Mouse (Mus musculus) hindbrain, embryonic 12.5 days (tissue): ENCODE results near the gene Meox1. TPM values are rescaled to one million over a fixed set of nuclear protein-coding genes. Genes with fewer than 3 reads are reported as not detected.

Experiments used
- ATAC-seq: fragments of 200-750 bp; cut with Nextera tagmentation; 2 replicates; pipeline ENCODE4 v1.8.0; 2017; ENCODE audit warnings: moderate TSS enrichment; ENCODE audit not compliant: low FRiP score
- H3K27ac ChIP-seq: fragments of 300-500 bp; sonication (generic); 2 replicates; pipeline ENCODE4 v1.5.1; 2016; ENCODE audit warnings: mild to moderate bottlenecking
- H3K27me3 ChIP-seq: fragments of 300-500 bp; sonication (generic); 2 replicates; pipeline ENCODE4 v1.6.1; 2016; ENCODE audit warnings: mild to moderate bottlenecking
- H3K36me3 ChIP-seq: fragments of 300-500 bp; sonication (generic); 2 replicates; pipeline ENCODE4 v1.6.1; 2016; ENCODE audit warnings: mild to moderate bottlenecking
- H3K4me1 ChIP-seq: fragments of 300-500 bp; sonication (generic); 2 replicates; pipeline ENCODE4 v1.6.1; 2016
- H3K4me2 ChIP-seq: fragments of 300-500 bp; sonication (generic); replicated peaks from 2 replicates; pipeline ENCODE4 v1.6.1; 2016; ENCODE audit warnings: mild to moderate bottlenecking
- H3K4me3 ChIP-seq: fragments of 300-500 bp; sonication (generic); 2 replicates; pipeline ENCODE4 v1.5.1; 2016; ENCODE audit warnings: mild to moderate bottlenecking
- H3K9ac ChIP-seq: fragments of 300-500 bp; sonication (generic); 2 replicates; pipeline ENCODE4 v1.6.1; 2016; ENCODE audit warnings: mild to moderate bottlenecking, moderate library complexity
- H3K9me3 ChIP-seq: fragments of 300-500 bp; sonication (generic); replicated peaks from 2 replicates; pipeline ENCODE4 v1.6.1; 2016; ENCODE audit warnings: mild to moderate bottlenecking
- WGBS: fragments of 180-500 bp; shearing (Covaris S2); methylation state at CpG from one replicate; pipeline ENCODE4 v1.1.7; 2016; 5-methylcytosine and 5-hydroxymethylcytosine counted together
- polyA plus RNA-seq: library from polyadenylated mRNA; unstranded; fragments of >200 nt; fragmentation: Nextera tagmentation; extraction: Ambion mirVana; gene quantifications from 2 replicates; pipeline ENCODE4 v1.2.1, GENCODE M21; 2016

Meox1 gene
- polyA plus RNA-seq, 1 experiment from 2014 or later, result 1.4 TPM

- ATAC-seq, result no peak
- Histone ChIP-seq H3K27ac (no peak overlapping the region), H3K4me1 (no peaks in the 10 kb centered on the region), H3K9me3 (no peaks in the 10 kb centered on the region), H3K4me2 (no peak overlapping the region), H3K27me3 (peaks cover 24% of the 10 kb centered on the region), H3K9ac (no peak overlapping the region), H3K36me3 (no peaks in the 10 kb centered on the region), H3K4me3 (no peak overlapping the region)
- 1% methylated on average over 6 of the region's 6 CpGs for WGBS
Measured at GRCm38 (mm10) chr11:101919660-101920059, 25.5 kb upstream of the Meox1 start.

GRCm38 (mm10) chr11:101918609-101919008, 24.4 kb upstream of the Meox1 start:
- peaks cover 20% of the 10 kb centered on the region for H3K27me3 ChIP-seq
- no peaks in the 10 kb centered on the region for H3K4me1 ChIP-seq
- no peak overlapping the region for H3K9ac ChIP-seq
- H3K36me3 ChIP-seq, result no peaks in the 10 kb centered on the region
- ATAC-seq, result no peak
- H3K4me2 ChIP-seq, result no peak overlapping the region
- no peaks in the 10 kb centered on the region for H3K9me3 ChIP-seq
- WGBS, result 69% methylated on average over 3 of the region's 3 CpGs
- H3K4me3 ChIP-seq, result no peak overlapping the region
- H3K27ac ChIP-seq, result no peak overlapping the region

DNA sequence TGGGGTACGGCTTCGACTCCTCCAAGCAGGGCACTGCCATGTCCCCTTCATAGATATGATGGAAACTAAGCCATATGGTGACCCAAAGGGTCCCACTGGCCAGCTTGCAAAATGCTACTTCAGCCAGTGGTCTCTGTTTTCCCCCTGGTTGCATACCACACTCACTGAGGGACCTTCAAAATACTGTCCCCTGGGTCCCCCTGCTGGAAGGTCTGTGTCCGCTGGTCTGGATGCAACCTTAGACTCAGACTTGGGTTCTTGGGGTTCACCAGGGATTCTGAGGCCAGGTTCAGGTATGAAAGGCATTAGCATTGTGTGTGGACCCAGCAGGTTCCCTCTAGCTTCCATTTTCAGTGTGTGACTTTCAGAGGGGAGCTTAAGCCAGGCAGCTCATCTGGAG, 22.6 kb upstream of the Meox1 start:
- Histone ChIP-seq H3K27ac (no peak overlapping the region), H3K4me1 (no peaks in the 10 kb centered on the region), H3K4me3 (no peak overlapping the region), H3K9me3 (no peaks in the 10 kb centered on the region), H3K36me3 (no peaks in the 10 kb centered on the region), H3K9ac (no peak overlapping the region), H3K4me2 (no peak overlapping the region), H3K27me3 (peaks cover 28% of the 10 kb centered on the region)
- ATAC-seq, result no peak
- 65% methylated on average over 3 of the region's 3 CpGs for WGBS

DNA sequence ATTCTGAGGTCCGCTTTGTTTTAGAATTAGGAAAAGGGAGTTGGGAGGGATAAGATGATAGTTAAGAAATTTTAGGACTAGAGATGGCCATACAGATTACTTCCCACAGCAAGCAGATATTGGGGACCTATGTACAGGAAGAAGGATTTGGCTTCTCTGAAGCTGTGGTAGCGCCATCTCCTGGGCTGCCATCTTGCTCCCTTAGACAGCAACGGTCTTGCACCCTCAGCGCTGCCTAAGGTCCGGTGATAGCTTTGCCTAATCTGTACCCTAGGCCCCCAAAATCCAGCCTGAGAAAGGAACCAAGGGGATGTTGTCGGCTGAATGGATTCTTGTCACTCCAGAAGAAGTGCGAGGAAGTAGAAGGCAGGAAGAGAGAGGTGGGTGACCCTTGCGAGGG, 19.4 kb upstream of the Meox1 start:
- no peaks in the 10 kb centered on the region for H3K4me1 ChIP-seq
- H3K27ac ChIP-seq, result no peak overlapping the region
- peaks cover 42% of the 10 kb centered on the region for H3K27me3 ChIP-seq
- no peak for ATAC-seq
- no peaks in the 10 kb centered on the region for H3K9me3 ChIP-seq
- no peaks in the 10 kb centered on the region for H3K36me3 ChIP-seq
- 66% methylated on average over 8 of the region's 8 CpGs for WGBS
- no peak overlapping the region for H3K4me2 ChIP-seq
- no peak overlapping the region for H3K9ac ChIP-seq
- no peak overlapping the region for H3K4me3 ChIP-seq

GRCm38 (mm10) chr11:101911855-101912579, 17.8 kb upstream of the Meox1 start:
- ATAC-seq, result no peak

DNA sequence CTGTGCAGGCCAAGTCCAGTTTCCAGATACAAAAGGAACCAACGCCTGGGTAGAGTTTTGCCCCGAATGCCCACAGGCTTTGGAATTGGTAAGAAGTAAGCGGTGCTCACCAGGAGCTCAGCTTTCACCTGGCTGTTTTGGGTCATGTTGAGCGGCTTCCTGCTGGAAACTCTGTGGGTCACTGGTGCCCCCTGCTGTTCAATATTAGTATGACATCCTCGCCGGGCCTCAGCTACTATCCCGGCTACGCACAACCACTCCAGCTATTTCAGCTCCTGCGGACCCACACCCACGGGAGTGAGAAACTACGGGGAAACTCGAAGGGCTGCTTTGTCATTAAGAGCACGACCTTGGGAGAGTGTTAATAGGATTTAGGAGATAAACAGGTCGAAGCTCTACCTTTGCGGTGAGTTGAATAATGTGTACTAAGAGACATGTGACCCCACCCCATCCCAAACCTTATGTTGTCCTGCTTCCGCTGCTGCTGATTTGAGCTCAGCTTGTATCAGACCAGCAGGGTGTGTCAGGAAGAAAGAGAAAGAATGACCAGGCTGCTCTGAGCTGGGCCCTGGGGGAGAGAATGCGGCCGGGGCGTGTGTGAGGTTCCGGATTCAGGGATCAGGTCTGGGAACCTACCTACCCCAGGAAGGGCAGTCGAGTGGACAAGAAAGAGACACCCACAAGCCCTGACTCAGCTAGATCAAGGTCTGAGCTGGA, 16.2 kb upstream of the Meox1 start:
- 25% methylated on average over 21 of the region's 21 CpGs for WGBS
- H3K27ac ChIP-seq, result no peak overlapping the region

More at GRCm38 (mm10) chr11:101911855-101912579, 17.8 kb upstream of the Meox1 start:
- no peak overlapping the region for H3K9ac ChIP-seq
- 78% methylated on average over 4 of the region's 4 CpGs for WGBS
- no peak overlapping the region for H3K27ac ChIP-seq
- H3K4me3 ChIP-seq, result no peak overlapping the region
- no peaks in the 10 kb centered on the region for H3K9me3 ChIP-seq
- H3K4me1 ChIP-seq, result no peaks in the 10 kb centered on the region
- no peaks in the 10 kb centered on the region for H3K36me3 ChIP-seq
- H3K4me2 ChIP-seq, result no peak overlapping the region
- H3K27me3 ChIP-seq, result peaks cover 35% of the 10 kb centered on the region

DNA sequence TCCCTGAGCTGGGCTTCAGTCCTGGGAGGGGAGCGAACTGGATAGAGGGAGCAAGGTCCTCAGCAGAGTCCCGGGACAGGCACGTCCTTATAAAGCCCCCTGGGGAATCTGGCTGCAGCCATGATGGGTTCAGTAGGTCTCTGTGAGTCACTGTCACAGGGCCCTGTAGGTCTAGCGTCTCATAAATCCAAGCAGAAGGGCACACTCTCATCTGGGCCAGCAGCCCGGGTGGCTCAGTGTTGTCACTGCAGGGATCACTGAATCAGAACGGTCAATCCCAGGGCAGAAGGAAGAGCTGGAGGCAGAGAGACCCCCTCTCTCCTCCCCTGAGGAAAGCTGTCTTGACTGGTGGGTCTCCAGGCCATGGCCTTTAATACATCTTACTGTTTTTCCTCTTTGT, 14.6 kb upstream of the Meox1 start:
- ATAC-seq, result no peak
- Histone ChIP-seq H3K27ac (no peak overlapping the region), H3K36me3 (no peaks in the 10 kb centered on the region), H3K9me3 (no peaks in the 10 kb centered on the region), H3K4me1 (no peaks in the 10 kb centered on the region; the same call in 1 of the 2 replicates), H3K27me3 (peaks cover 28% of the 10 kb centered on the region; the same call in 1 of the 2 replicates), H3K4me2 (no peak overlapping the region), H3K4me3 (no peak overlapping the region), H3K9ac (no peak overlapping the region)
- WGBS, result 52% methylated on average over 6 of the region's 6 CpGs

More for the DNA sequence above, 16.2 kb upstream of the Meox1 start:
- H3K9ac ChIP-seq, result no peak overlapping the region
- H3K4me2 ChIP-seq, result no peak overlapping the region
- peaks cover 28% of the 10 kb centered on the region; the same call in 1 of the 2 replicates for H3K27me3 ChIP-seq
- no peaks in the 10 kb centered on the region; the same call in 1 of the 2 replicates for H3K4me1 ChIP-seq
- no peaks in the 10 kb centered on the region for H3K36me3 ChIP-seq
- no peaks in the 10 kb centered on the region for H3K9me3 ChIP-seq
- H3K4me3 ChIP-seq, result no peak overlapping the region
- no peak for ATAC-seq

- peaks cover 11% of the 10 kb centered on the region; the same call in 1 of the 2 replicates for H3K27me3 ChIP-seq
- WGBS, result 30% methylated on average over 13 of the region's 13 CpGs
- no peaks in the 10 kb centered on the region for H3K9me3 ChIP-seq
- no peak overlapping the region for H3K4me3 ChIP-seq
- ATAC-seq, result no peak
- H3K27ac ChIP-seq, result no peak overlapping the region
- H3K4me1 ChIP-seq, result peaks cover 3% of the 10 kb centered on the region
- H3K9ac ChIP-seq, result no peak overlapping the region
- no peaks in the 10 kb centered on the region for H3K36me3 ChIP-seq
- H3K4me2 ChIP-seq, result no peak overlapping the region
Measured at GRCm38 (mm10) chr11:101905115-101905514, 10.9 kb upstream of the Meox1 start.

- Histone ChIP-seq H3K9me3 (no peaks in the 10 kb centered on the region), H3K4me1 (peaks cover 11% of the 10 kb centered on the region), H3K27me3 (no peaks in the 10 kb centered on the region), H3K27ac (no peak overlapping the region), H3K4me2 (no peak overlapping the region), H3K9ac (no peak overlapping the region), H3K4me3 (no peak overlapping the region), H3K36me3 (no peaks in the 10 kb centered on the region)
- no peak for ATAC-seq
- WGBS, result 66% methylated on average over 8 of the region's 8 CpGs
Measured at GRCm38 (mm10) chr11:101901309-101901708, 7.1 kb upstream of the Meox1 start.

- H3K4me2 ChIP-seq, result no peak overlapping the region
Measured at GRCm38 (mm10) chr11:101898328-101898727, 4.2 kb upstream of the Meox1 start.

GRCm38 (mm10) chr11:101896546-101897361, 2.6 kb upstream of the Meox1 start:
- H3K27me3 ChIP-seq, result peaks cover 25% of the 10 kb centered on the region
- 12% methylated on average over 12 of the region's 13 CpGs for WGBS
- H3K4me2 ChIP-seq, result no peak overlapping the region
- H3K36me3 ChIP-seq, result no peaks in the 10 kb centered on the region
- ATAC-seq, result no peak
- H3K4me1 ChIP-seq, result peaks cover 15% of the 10 kb centered on the region
- no peak overlapping the region for H3K9ac ChIP-seq
- H3K4me3 ChIP-seq, result no peak overlapping the region
- no peaks in the 10 kb centered on the region for H3K9me3 ChIP-seq
- H3K27ac ChIP-seq, result no peak overlapping the region

More at GRCm38 (mm10) chr11:101898328-101898727, 4.2 kb upstream of the Meox1 start:
- WGBS, result 89% methylated on average over 4 of the region's 4 CpGs
- Histone ChIP-seq H3K4me3 (no peak overlapping the region), H3K9ac (no peak overlapping the region), H3K27ac (no peak overlapping the region), H3K27me3 (peaks cover 10% of the 10 kb centered on the region), H3K36me3 (no peaks in the 10 kb centered on the region), H3K4me1 (peaks cover 13% of the 10 kb centered on the region), H3K9me3 (no peaks in the 10 kb centered on the region)
- no peak for ATAC-seq

GRCm38 (mm10) chr11:101893560-101893959, 614 bp downstream of the Meox1 start:
- 39% methylated on average over 15 of the region's 15 CpGs for WGBS
- no peak overlapping the region for H3K4me2 ChIP-seq
- H3K27ac ChIP-seq, result no peak overlapping the region
- H3K27me3 ChIP-seq, result peaks cover 30% of the 10 kb centered on the region
- ATAC-seq, result no peak
- no peak overlapping the region for H3K9ac ChIP-seq
- H3K9me3 ChIP-seq, result no peaks in the 10 kb centered on the region
- H3K36me3 ChIP-seq, result no peaks in the 10 kb centered on the region
- H3K4me1 ChIP-seq, result peaks cover 35% of the 10 kb centered on the region
- no peak overlapping the region for H3K4me3 ChIP-seq
